Mouse (Mus musculus) CD4-positive, CD25-positive, alpha-beta regulatory T cell (primary cell): ENCODE data around the gene Thap3. TPM values are rescaled to one million over a fixed set of nuclear protein-coding genes. Genes with fewer than 3 reads are reported as not detected.

Experiments used
- polyA plus RNA-seq: library from polyadenylated mRNA; unstranded; fragments of 100-300 nt; shearing (Covaris generic); gene quantifications from one replicate; pipeline ENCODE4 v1.2.1, GENCODE M21; 2017

Gene Thap3
- polyA plus RNA-seq, result 107 TPM

GRCm38 (mm10) chr4:151988342-151989109 lies at the start of gene Thap3:
Gene Thap3 (minus strand): TSS chr4:151988997.

GRCm38 (mm10) chr4:152038225-152038984 lies 49.6 kb upstream of the Thap3 start, which contains the start of gene Tas1r1:
Gene Tas1r1 (minus strand): TSS chr4:152038568.

GRCm38 (mm10) chr4:152027524-152027923 lies 38.7 kb upstream of the Thap3 start, which contains the start of gene Zbtb48:
Gene Zbtb48 (minus strand): TSS chr4:152027671.

GRCm38 (mm10) chr4:152008622-152009075 lies 19.9 kb upstream of the Thap3 start, which contains the start of gene Klhl21:
Gene Klhl21 (plus strand): TSS chr4:152008803.

GRCm38 (mm10) chr4:151996173-151996950 lies 7.6 kb upstream of the Thap3 start, which contains the start of gene Phf13:
Gene Phf13 (minus strand): TSS chr4:151996258.

GRCm38 (mm10) chr4:151933505-151934214 lies 55.1 kb downstream of the Thap3 start, which contains the start of gene Dnajc11:
Gene Dnajc11 (plus strand): TSS chr4:151933691.

Other genes starting within 250 kb of the Thap3 start
- gene Camta1, start 127.1 kb downstream of the Thap3 start, polyA plus RNA-seq, result 41.4 TPM
- gene Dnajc11, start 55.3 kb downstream of the Thap3 start, polyA plus RNA-seq, result 52.4 TPM
- 15.8 TPM for gene Phf13, start 7.3 kb upstream of the Thap3 start, polyA plus RNA-seq
- gene Klhl21, start 19.8 kb upstream of the Thap3 start, polyA plus RNA-seq, result 21.9 TPM
- 32.0 TPM for gene Zbtb48, start 38.7 kb upstream of the Thap3 start, polyA plus RNA-seq
- not detected for gene Tas1r1, start 49.6 kb upstream of the Thap3 start, polyA plus RNA-seq
- gene Nol9, start 50.3 kb upstream of the Thap3 start, polyA plus RNA-seq, result 49.3 TPM
- 8.7 TPM for gene Plekhg5, start 83.5 kb upstream of the Thap3 start, polyA plus RNA-seq
- 212 TPM for gene Tnfrsf25, start 126.9 kb upstream of the Thap3 start, polyA plus RNA-seq
- gene Espn, start 163.4 kb upstream of the Thap3 start, polyA plus RNA-seq, result 52.1 TPM
- gene Hes2, start 169.9 kb upstream of the Thap3 start, polyA plus RNA-seq, result not detected
- 68.7 TPM for gene Acot7, start 189.1 kb upstream of the Thap3 start, polyA plus RNA-seq